Mouse (Mus musculus) heart, adult 2 months (tissue): ENCODE measurements around the gene Ifna15. TPM values are rescaled to one million over a fixed set of nuclear protein-coding genes. Genes with fewer than 3 reads are reported as not detected.

Experiments
- DNase-seq, 2 experiments: peaks; one replicate each; pipeline ENCODE4 v3.0.0; 2021
- H3K27ac ChIP-seq: fragments of 200-600 bp; 2 replicates; pipeline ENCODE4 v1.8.1; 2022
- H3K27me3 ChIP-seq: fragments of 200-500 bp; 2 replicates; pipeline ENCODE4 v1.6.1; 2012; ENCODE audit warnings: mild to moderate bottlenecking, low read length, inconsistent platforms, mixed read lengths; ENCODE audit not compliant: control insufficient read depth, insufficient read depth
- H3K36me3 ChIP-seq: fragments of 200-500 bp; 2 replicates; pipeline ENCODE4 v1.6.1; 2012; ENCODE audit warnings: low read length, inconsistent platforms; ENCODE audit not compliant: control insufficient read depth, insufficient read depth
- H3K4me1 ChIP-seq: fragments of 200-500 bp; 2 replicates; pipeline ENCODE4 v1.6.1; 2011; ENCODE audit warnings: low read length; ENCODE audit not compliant: control insufficient read depth, insufficient read depth
- H3K4me3 ChIP-seq: fragments of 200-600 bp; 2 replicates; pipeline ENCODE4 v1.8.1; 2022
- H3K79me2 ChIP-seq: fragments of 200-500 bp; replicated peaks from 2 replicates; pipeline ENCODE4 v1.6.1; 2012; ENCODE audit warnings: mild to moderate bottlenecking, inconsistent platforms, low read length, moderate library complexity, mixed read lengths; ENCODE audit not compliant: control insufficient read depth, insufficient read depth
- H3K9ac ChIP-seq: fragments of 200-500 bp; 2 replicates; pipeline ENCODE4 v1.6.1; 2012; ENCODE audit warnings: low read depth, mild to moderate bottlenecking, control low read depth, inconsistent platforms, low read length, mixed read lengths
- CTCF ChIP-seq: fragments of 200-600 bp; IDR thresholded peaks from 2 replicates; pipeline ENCODE4 v1.8.1; 2022; ENCODE audit warnings: antibody characterized with exemption, mild to moderate bottlenecking, moderate library complexity
- EP300 ChIP-seq: fragments of 200-500 bp; IDR thresholded peaks from 2 replicates; pipeline ENCODE4 v1.6.1; 2011; ENCODE audit warnings: low read depth, low read length, control low read depth; ENCODE audit not compliant: insufficient read depth
- POLR2A ChIP-seq: fragments of 200-500 bp; IDR thresholded peaks from 2 replicates; pipeline ENCODE4 v1.6.1; 2011; ENCODE audit warnings: mild to moderate bottlenecking, low read depth, low read length, control low read depth; ENCODE audit not compliant: insufficient read depth
- WGBS: fragments of 180-500 bp; shearing (Covaris S2); methylation state at CpG from one replicate; pipeline ENCODE4 v1.1.7; 2018; 5-methylcytosine and 5-hydroxymethylcytosine counted together
- intact Hi-C: fragments of 180-260 bp; cut with DNase I; formaldehyde crosslinking; loops from one replicate; pipeline ENCODE4 v1.15.1; 2025
- polyA plus RNA-seq: library from polyadenylated mRNA; depleted of rRNA; stranded (reverse); fragments of >200 nt; gene quantifications from 2 replicates; pipeline ENCODE4 v1.2.3, GENCODE M21; 2012
- total RNA-seq, 2 experiments: library from RNA; stranded (reverse); gene quantifications; 2 replicates each; pipeline ENCODE4 v1.2.3; 2021

Ifna15 gene
- total and polyA plus RNA-seq, 3 experiments, result not detected

GRCm38 (mm10) chr4:88533499-88533898 is 24.5 kb downstream of the Ifna15 start:
- peaks cover 6% of the 10 kb centered on the region for H3K36me3 ChIP-seq

GRCm38 (mm10) chr4:88530892-88531291 is 27.2 kb downstream of the Ifna15 start:
- no peak overlapping the region for H3K9ac ChIP-seq
- no peaks in the 10 kb centered on the region for H3K27me3 ChIP-seq
- no peak overlapping the region for H3K27ac ChIP-seq
- no peaks in the 10 kb centered on the region for H3K79me2 ChIP-seq
- WGBS, result 48% methylated on average over 2 of the region's 2 CpGs
- TF ChIP-seq EP300 (no peak), POLR2A (no peak), CTCF (no peak)
- no peaks in the 10 kb centered on the region for H3K36me3 ChIP-seq
- intact Hi-C loops, result no loop called here
- DNase-seq, result no peak
- H3K4me1 ChIP-seq, result no peaks in the 10 kb centered on the region
- no peak overlapping the region for H3K4me3 ChIP-seq

More at GRCm38 (mm10) chr4:88533499-88533898, 24.5 kb downstream of the Ifna15 start:
- no peak for DNase-seq
- WGBS, result 96% methylated on average over 2 of the region's 2 CpGs
- Histone ChIP-seq H3K79me2 (no peaks in the 10 kb centered on the region), H3K4me3 (no peak overlapping the region), H3K4me1 (peaks cover 11% of the 10 kb centered on the region), H3K27ac (no peak overlapping the region), H3K27me3 (no peaks in the 10 kb centered on the region), H3K9ac (no peak overlapping the region)
- TF ChIP-seq POLR2A (no peak), EP300 (no peak)
- intact Hi-C loops, result no loop called here

- Histone ChIP-seq H3K9ac (no peak overlapping the region), H3K27ac (no peak overlapping the region), H3K4me1 (no peaks in the 10 kb centered on the region), H3K27me3 (no peaks in the 10 kb centered on the region), H3K36me3 (no peaks in the 10 kb centered on the region), H3K4me3 (no peak overlapping the region), H3K79me2 (no peaks in the 10 kb centered on the region)
- 65% methylated on average over 4 of the region's 4 CpGs for WGBS
- DNase-seq, result no peak
- intact Hi-C loops, result no loop called here
- TF ChIP-seq CTCF, result no peak
- TF ChIP-seq POLR2A, result no peak
- TF ChIP-seq EP300, result no peak
Observed at GRCm38 (mm10) chr4:88530271-88530670, 27.8 kb downstream of the Ifna15 start.

DNA sequence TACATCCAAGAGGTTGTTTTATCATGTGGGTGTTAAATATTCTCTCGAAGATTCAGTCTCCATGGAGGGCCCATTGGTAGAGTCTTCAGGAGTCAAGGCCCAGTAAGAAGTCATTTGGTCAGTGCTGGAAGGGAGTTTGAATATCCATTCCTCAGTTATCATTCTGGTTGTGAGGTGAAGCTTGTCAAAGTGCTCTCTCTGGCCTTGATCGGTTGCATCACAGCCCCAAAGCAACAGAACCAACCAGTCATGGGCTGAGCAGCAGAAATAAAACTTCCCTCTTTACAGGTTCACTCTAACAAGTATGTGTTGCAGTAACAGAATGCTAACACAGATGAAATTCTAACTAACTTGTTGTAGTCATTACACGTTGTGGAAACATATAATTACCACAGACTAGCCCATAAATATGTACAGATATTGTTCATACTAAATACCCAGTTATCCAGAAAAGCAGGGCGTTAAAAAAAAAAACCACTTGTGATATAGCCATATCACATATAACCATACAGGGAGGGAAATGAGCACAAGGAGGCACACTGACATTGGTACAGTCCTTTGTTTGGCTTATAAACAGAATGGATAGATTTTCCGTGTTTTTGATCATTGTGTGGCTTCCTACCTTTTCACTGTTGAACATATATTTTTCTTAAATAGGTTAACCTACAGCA is 31.5 kb downstream of the Ifna15 start:
- Histone ChIP-seq H3K27ac (no peak overlapping the region), H3K4me1 (no peaks in the 10 kb centered on the region), H3K36me3 (no peaks in the 10 kb centered on the region), H3K27me3 (no peaks in the 10 kb centered on the region), H3K79me2 (no peaks in the 10 kb centered on the region), H3K4me3 (no peak overlapping the region), H3K9ac (no peak overlapping the region)
- 74% methylated on average over 5 of the region's 5 CpGs for WGBS
- no peak for DNase-seq
- intact Hi-C loops, result no loop called here
- TF ChIP-seq POLR2A, result no peak
- TF ChIP-seq CTCF, result no peak
- TF ChIP-seq EP300, result no peak

DNA sequence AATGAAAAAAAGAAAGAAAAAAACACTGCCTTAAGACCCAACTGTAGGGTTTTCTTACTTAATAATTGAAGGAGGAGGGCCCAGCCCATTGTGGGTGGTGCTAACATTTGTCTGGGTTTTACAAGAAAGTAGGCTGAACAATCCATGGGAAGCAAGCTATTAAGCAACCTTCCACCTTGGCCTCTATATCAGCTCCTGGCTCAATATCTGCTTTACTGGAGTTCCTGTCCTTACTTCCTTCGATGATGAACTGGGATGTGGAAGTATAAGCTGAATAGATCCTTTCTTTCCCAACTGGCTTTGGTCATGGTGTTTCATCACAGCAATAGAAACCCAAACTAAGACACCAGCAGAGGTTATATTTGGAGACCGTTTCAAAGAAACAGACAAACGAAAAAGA is 32.7 kb downstream of the Ifna15 start:
- WGBS, result 61% methylated on average over 3 of the region's 3 CpGs
- Histone ChIP-seq H3K4me3 (no peak overlapping the region), H3K79me2 (no peaks in the 10 kb centered on the region), H3K36me3 (no peaks in the 10 kb centered on the region), H3K27me3 (no peaks in the 10 kb centered on the region), H3K4me1 (no peaks in the 10 kb centered on the region), H3K27ac (no peak overlapping the region), H3K9ac (no peak overlapping the region)
- no peak for DNase-seq
- intact Hi-C loops, result no loop called here
- no peak for TF ChIP-seq POLR2A
- TF ChIP-seq EP300, result no peak
- no peak for TF ChIP-seq CTCF

DNA sequence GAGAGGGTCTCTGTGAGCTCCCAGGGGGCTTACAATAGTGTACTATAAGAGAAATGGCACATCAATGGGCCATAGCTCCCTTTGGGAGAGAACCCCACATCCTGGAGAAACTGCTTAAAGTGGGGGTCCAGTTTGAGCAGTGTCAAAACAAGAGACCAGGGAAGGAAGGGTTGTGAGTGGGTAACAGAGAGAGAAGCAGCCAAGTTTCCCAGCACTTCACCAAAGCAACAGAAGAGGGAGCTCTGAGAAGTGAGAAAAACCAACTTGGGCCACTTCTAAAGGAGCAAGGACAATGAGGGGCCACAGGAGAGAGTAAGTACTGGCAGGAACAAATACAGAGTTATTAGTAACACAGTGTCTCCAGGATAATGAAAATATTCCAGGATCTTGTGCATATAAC is 34.8 kb downstream of the Ifna15 start:
- intact Hi-C loops, result loop anchor here (1.0 kb wide), 1 partner anchor 20 kb away; no protein-coding TSS in a partner anchor

More for the DNA sequence above, 34.8 kb downstream of the Ifna15 start:
- Histone ChIP-seq H3K4me1 (no peaks in the 10 kb centered on the region), H3K36me3 (no peaks in the 10 kb centered on the region), H3K27me3 (no peaks in the 10 kb centered on the region), H3K79me2 (no peaks in the 10 kb centered on the region), H3K27ac (no peak overlapping the region), H3K9ac (no peak overlapping the region), H3K4me3 (no peak overlapping the region)
- TF ChIP-seq EP300 (no peak), CTCF (peak; percentile 81)
- peak; percentile 19 to 48 for DNase-seq
